Mouse (Mus musculus): ENCODE measurements at regions not wholly inside any gene's neighbourhood (a gene's known extent, or its start where the extent isn't known, plus 50 kb on each side); places are given as distances from the start of the nearest gene placed in this dataset.

- TF ChIP-seq EP300 (IDR thresholded peaks at IDR 0.05) (no peak), CTCF (IDR thresholded peaks at IDR 0.05) (no peak)
These were observed 172.2 kb downstream of the Gm12728 start for GRCm38 (mm10) chr4:105961686-105962360.
